Mouse (Mus musculus) bone marrow macrophage, adult 2 months (primary cell): ENCODE data around the gene Fgfrl1.

Experiments used
- CTCF ChIP-seq: IDR thresholded peaks from 2 replicates; pipeline ENCODE4 v1.5.1; 2012; ENCODE audit warnings: low read depth, mild to moderate bottlenecking, low read length, moderate library complexity
- POLR2A ChIP-seq: IDR thresholded peaks from 2 replicates; pipeline ENCODE4 v1.6.1; 2012; ENCODE audit warnings: mild to moderate bottlenecking, low read depth, low read length, borderline replicate concordance

DNA sequence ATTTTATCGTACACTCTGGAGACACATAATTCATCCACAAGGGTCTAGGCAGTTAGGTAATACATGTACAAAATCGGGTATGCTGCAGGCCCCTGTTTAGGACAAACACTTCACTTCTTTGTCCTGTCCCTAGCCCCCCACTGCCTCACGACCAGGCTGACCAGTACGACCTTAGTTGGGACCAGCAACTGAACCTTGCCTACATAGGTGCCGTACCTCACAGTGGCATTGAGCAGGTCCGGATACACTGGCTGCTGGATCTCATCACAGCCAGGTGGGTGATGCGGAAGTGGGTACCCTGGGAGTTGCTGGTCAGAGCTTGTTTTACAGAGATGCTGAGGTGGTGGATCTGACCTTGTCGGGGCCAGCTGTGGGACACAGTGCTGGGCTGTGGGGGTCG lies 22.2 kb upstream of the Fgfrl1 start:
- no peak for TF ChIP-seq CTCF
- TF ChIP-seq POLR2A, result no peak
